Mouse (Mus musculus) forebrain, embryonic 11.5 days (tissue): Measurements from ENCODE around the gene H13. TPM values are rescaled to one million over a fixed set of nuclear protein-coding genes. Genes with fewer than 3 reads are reported as not detected.

Source experiments
- ATAC-seq: fragments of 200-750 bp; cut with Nextera tagmentation; replicated peaks from 2 replicates; pipeline ENCODE4 v1.8.0; 2017; ENCODE audit warnings: moderate TSS enrichment; ENCODE audit not compliant: low FRiP score
- DNase-seq: peaks from one replicate; pipeline ENCODE4 v3.0.0-alpha.2; 2017; ENCODE audit warnings: low spot score
- H3K27ac ChIP-seq: fragments of 300-500 bp; sonication (generic); 2 replicates; pipeline ENCODE4 v1.5.1; 2014; ENCODE audit warnings: low read depth, low read length
- H3K27me3 ChIP-seq: fragments of 300-500 bp; sonication (generic); 2 replicates; pipeline ENCODE4 v1.6.1; 2014; ENCODE audit warnings: mild to moderate bottlenecking, low read length, mixed read lengths; ENCODE audit not compliant: control insufficient read depth, insufficient read depth
- H3K36me3 ChIP-seq: fragments of 300-500 bp; sonication (generic); 2 replicates; pipeline ENCODE4 v1.6.1; 2014; ENCODE audit warnings: mild to moderate bottlenecking, low read length, moderate library complexity, mixed read lengths; ENCODE audit not compliant: control insufficient read depth, insufficient read depth
- H3K4me1 ChIP-seq: fragments of 300-500 bp; sonication (generic); replicated peaks from 2 replicates; pipeline ENCODE4 v1.6.1; 2014; ENCODE audit warnings: low read length, mixed read lengths; ENCODE audit not compliant: control insufficient read depth, insufficient read depth
- H3K4me2 ChIP-seq: fragments of 300-500 bp; sonication (generic); 2 replicates; pipeline ENCODE4 v1.6.1; 2014; ENCODE audit warnings: low read depth, mild to moderate bottlenecking, low read length, moderate library complexity, mixed read lengths; ENCODE audit not compliant: severe bottlenecking
- H3K4me3 ChIP-seq: fragments of 300-500 bp; sonication (generic); 2 replicates; pipeline ENCODE4 v1.5.1; 2014; ENCODE audit warnings: low read depth, low read length
- H3K9ac ChIP-seq: fragments of 300-500 bp; sonication (generic); 2 replicates; pipeline ENCODE4 v1.6.1; 2014; ENCODE audit warnings: low read length
- H3K9me3 ChIP-seq: fragments of 300-500 bp; sonication (generic); 2 replicates; pipeline ENCODE4 v1.6.1; 2016; ENCODE audit warnings: low read length, mixed read lengths; ENCODE audit not compliant: control insufficient read depth
- WGBS: fragments of 180-500 bp; shearing (Covaris S2); extraction: QIAGEN DNeasy Blood & Tissue Kit; methylation state at CpG from one replicate; pipeline ENCODE4 v1.1.7; 2014; 5-methylcytosine and 5-hydroxymethylcytosine counted together
- polyA plus RNA-seq: library from polyadenylated mRNA; unstranded; fragments of >200 nt; fragmentation: Nextera tagmentation; extraction: Ambion mirVana; gene quantifications from 2 replicates; pipeline ENCODE4 v1.2.1, GENCODE M21; 2014

H13 gene
- polyA plus RNA-seq, result 110 and 112 TPM in 2 replicates

GRCm38 (mm10) chr2:152669256-152669638 is at the start of gene H13:
Gene H13 (plus strand): TSS chr2:152669461.
- peak within 1 kb of the TSS; percentile 92 for H3K27ac ChIP-seq
- H3K4me1 ChIP-seq, result peaks cover 11% of the 10 kb centered on the region
- no peaks in the 10 kb centered on the region for H3K9me3 ChIP-seq
- WGBS, result under 1% methylated on average over 35 of the region's 35 CpGs
- ATAC-seq, result peak; percentile 83
- no peaks in the 10 kb centered on the region for H3K27me3 ChIP-seq
- peak within 1 kb of the TSS; percentile 81 for H3K4me3 ChIP-seq
- no peaks in the 10 kb centered on the region; the same call in 1 of the 2 replicates for H3K36me3 ChIP-seq
- H3K4me2 ChIP-seq, result peak within 1 kb of the TSS; percentile 74
- peak; percentile 97 for DNase-seq
- peak within 1 kb of the TSS; percentile 88 for H3K9ac ChIP-seq

- Histone ChIP-seq H3K4me1 (no peaks in the 10 kb centered on the region), H3K9ac (no peak overlapping the region), H3K4me2 (no peak overlapping the region), H3K4me3 (no peak overlapping the region), H3K9me3 (no peaks in the 10 kb centered on the region), H3K27me3 (peaks cover 3% of the 10 kb centered on the region; the same call in 1 of the 2 replicates), H3K27ac (no peak overlapping the region), H3K36me3 (no peaks in the 10 kb centered on the region)
- DNase-seq (no peak), ATAC-seq (no peak)
- 80% methylated on average over 9 of the region's 9 CpGs for WGBS
These were observed 48.7 kb upstream of the H13 start for GRCm38 (mm10) chr2:152620367-152621134.

GRCm38 (mm10) chr2:152622151-152622550 is 47.1 kb upstream of the H13 start:
- no peak for DNase-seq
- H3K36me3 ChIP-seq, result no peaks in the 10 kb centered on the region
- H3K9me3 ChIP-seq, result no peaks in the 10 kb centered on the region
- H3K4me1 ChIP-seq, result peaks cover 7% of the 10 kb centered on the region; the same call in 1 of the 2 replicates
- no peak overlapping the region for H3K27ac ChIP-seq
- no peak overlapping the region for H3K4me2 ChIP-seq
- H3K27me3 ChIP-seq, result peaks cover 18% of the 10 kb centered on the region
- no peak overlapping the region for H3K9ac ChIP-seq
- WGBS, result 89% methylated on average over 13 of the region's 13 CpGs
- H3K4me3 ChIP-seq, result no peak overlapping the region
- ATAC-seq, result no peak

GRCm38 (mm10) chr2:152622953-152623352 is 46.3 kb upstream of the H13 start, which contains the start of gene Defb25:
Gene Defb25 (minus strand): TSS chr2:152623053.
- ATAC-seq, result no peak
- H3K27ac ChIP-seq, result no peak within 1 kb of the TSS
- H3K27me3 ChIP-seq, result peaks cover 26% of the 10 kb centered on the region
- no peak within 1 kb of the TSS for H3K4me3 ChIP-seq
- WGBS, result 83% methylated on average over 7 of the region's 7 CpGs
- no peak for DNase-seq
- peaks cover 7% of the 10 kb centered on the region; the same call in 1 of the 2 replicates for H3K4me1 ChIP-seq
- no peaks in the 10 kb centered on the region for H3K9me3 ChIP-seq
- H3K9ac ChIP-seq, result no peak within 1 kb of the TSS
- no peak within 1 kb of the TSS for H3K4me2 ChIP-seq
- no peaks in the 10 kb centered on the region for H3K36me3 ChIP-seq

DNA sequence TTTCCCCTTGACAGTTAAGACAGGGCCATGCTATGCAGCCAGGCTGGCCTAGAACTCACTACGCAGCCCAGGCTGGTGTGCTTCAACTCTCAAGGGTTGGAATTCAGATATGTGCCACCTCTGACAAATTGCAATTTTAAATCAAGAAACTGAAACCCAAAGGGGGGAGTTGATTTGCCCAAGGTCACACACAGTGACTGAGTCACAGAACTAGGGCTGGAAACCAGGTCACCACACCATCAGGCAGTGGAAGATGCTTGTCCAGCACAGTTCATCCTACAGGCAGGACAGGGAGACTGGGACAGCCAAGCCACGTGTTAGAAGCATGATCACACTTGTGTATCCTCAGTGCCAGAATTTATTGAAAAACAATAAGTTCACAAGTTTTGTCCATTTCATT is 44.7 kb upstream of the H13 start:
- H3K4me3 ChIP-seq, result no peak overlapping the region
- no peak overlapping the region for H3K9ac ChIP-seq
- peaks cover 7% of the 10 kb centered on the region; the same call in 1 of the 2 replicates for H3K4me1 ChIP-seq
- no peak for DNase-seq
- 84% methylated on average over 2 of the region's 2 CpGs for WGBS
- H3K27me3 ChIP-seq, result peaks cover 35% of the 10 kb centered on the region
- ATAC-seq, result no peak
- no peaks in the 10 kb centered on the region for H3K9me3 ChIP-seq
- H3K27ac ChIP-seq, result no peak overlapping the region
- H3K4me2 ChIP-seq, result no peak overlapping the region
- no peaks in the 10 kb centered on the region for H3K36me3 ChIP-seq

- Histone ChIP-seq H3K4me1 (peaks cover 7% of the 10 kb centered on the region; the same call in 1 of the 2 replicates), H3K36me3 (no peaks in the 10 kb centered on the region), H3K9ac (no peak overlapping the region), H3K9me3 (no peaks in the 10 kb centered on the region), H3K4me3 (no peak overlapping the region), H3K4me2 (no peak overlapping the region), H3K27me3 (peaks cover 35% of the 10 kb centered on the region), H3K27ac (no peak overlapping the region)
- 0% methylated on average over 1 of the region's 1 CpGs for WGBS
- 0 out of 2 replicates have a peak, but pooled peaks have one; percentile 33 for ATAC-seq
- no peak for DNase-seq
These were observed 44.0 kb upstream of the H13 start for GRCm38 (mm10) chr2:152625256-152625655.

DNA sequence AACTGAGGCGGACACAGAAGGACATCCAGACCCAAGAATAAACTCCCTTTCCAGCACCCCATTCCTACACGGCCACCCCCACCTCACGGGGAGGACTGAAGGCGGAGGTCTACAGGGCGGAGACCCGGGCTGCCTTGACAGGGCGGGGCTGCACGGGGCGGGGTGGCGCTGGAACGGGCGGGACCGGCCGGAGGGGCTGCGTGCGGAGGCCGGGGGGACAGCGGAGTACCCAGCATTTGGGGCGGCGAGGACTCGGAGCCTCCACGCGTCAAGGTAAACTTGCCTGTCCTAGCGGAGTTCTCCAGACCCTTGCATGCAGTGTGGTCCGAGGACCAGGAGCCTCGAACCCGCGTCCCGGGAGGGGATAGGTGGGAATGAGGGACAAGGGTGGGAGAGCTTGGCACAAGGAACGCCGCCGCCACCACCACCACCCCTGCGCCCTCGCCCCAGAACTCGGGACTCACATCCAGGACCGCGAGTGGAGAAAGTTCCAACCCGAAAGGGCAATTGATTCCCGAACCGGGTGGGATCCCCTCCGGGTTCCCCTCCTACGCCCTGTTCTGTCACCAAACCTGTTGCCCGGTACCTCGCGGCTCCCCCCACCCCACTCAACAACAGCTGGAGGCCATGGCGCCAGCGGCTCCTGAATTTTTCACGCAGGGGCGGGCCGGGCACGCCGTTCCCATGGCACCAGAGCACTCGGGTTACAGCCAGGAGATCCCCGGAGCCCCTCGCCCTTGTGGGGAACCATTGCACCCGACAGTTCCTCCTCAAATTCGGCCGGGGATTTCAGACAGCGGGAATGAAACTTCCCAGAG is 42.3 kb upstream of the H13 start, which contains the start of gene Rem1:
Rem1 (plus strand) TSS at position 178 of the 818 bp plus-strand sequence.
- peaks cover 35% of the 10 kb centered on the region for H3K27me3 ChIP-seq
- ATAC-seq (peak; percentile 45), DNase-seq (peak; percentile 65)
- peaks cover 7% of the 10 kb centered on the region; the same call in 1 of the 2 replicates for H3K4me1 ChIP-seq
- under 1% methylated on average over 58 of the region's 59 CpGs for WGBS
- no peak within 1 kb of the TSS for H3K27ac ChIP-seq
- H3K9me3 ChIP-seq, result no peaks in the 10 kb centered on the region
- peak within 1 kb of the TSS; percentile 43; the same call in 1 of the 2 replicates for H3K9ac ChIP-seq
- peak within 1 kb of the TSS; percentile 31 for H3K4me3 ChIP-seq
- peak within 1 kb of the TSS; percentile 64 for H3K4me2 ChIP-seq
- no peaks in the 10 kb centered on the region for H3K36me3 ChIP-seq

DNA sequence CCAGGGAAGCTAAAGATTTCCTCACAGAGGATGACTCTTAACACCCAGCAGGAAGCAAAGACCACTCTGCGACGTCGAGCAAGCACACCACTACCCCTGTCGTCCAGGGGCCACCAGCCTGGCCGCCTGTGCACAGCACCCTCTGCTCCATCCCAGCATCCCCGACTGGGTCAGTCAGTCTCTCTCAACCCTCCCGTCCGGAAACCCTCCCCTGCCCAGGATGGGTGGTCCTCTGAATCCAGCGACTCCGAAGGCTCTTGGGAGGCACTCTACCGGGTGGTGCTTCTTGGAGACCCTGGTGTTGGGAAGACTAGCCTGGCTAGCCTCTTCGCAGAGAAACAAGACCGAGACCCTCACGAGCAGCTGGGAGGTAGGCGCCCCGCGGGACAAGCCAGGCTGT is 41.2 kb upstream of the H13 start:
- Histone ChIP-seq H3K9ac (no peak overlapping the region), H3K4me3 (no peak overlapping the region), H3K4me2 (no peak overlapping the region), H3K36me3 (no peaks in the 10 kb centered on the region), H3K27me3 (peaks cover 37% of the 10 kb centered on the region), H3K27ac (no peak overlapping the region), H3K9me3 (no peaks in the 10 kb centered on the region), H3K4me1 (peaks cover 7% of the 10 kb centered on the region; the same call in 1 of the 2 replicates)
- no peak for ATAC-seq
- 43% methylated on average over 17 of the region's 17 CpGs for WGBS
- DNase-seq, result no peak
